In the genomic region with DNA sequence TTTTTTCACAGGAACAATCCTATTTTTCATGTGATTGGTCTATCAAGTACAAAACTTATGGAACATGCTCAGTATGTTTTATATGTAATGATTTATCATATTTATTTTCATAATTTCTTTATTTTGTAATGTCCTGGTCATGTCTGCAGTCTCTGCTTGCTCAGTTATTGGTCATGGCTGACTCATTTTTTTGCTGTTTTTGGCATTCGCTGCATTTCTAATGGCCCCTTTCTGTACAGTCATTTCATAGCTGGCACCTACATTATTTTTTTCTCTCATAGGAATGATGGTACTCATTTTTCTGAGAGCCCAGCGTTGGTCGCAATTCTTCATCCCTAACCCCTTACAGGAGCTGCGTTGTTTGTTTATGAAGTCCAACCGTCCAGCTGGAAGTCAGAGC, we compare ENCODE assay signal across 24 mouse cellular contexts.
DNase-seq lines count a peak whose midpoint lies in the region; ATAC-seq lines count a peak whose summit lies in the region.
"Had no signal": no experiment of that assay in that cellular context is flagged by ENCODE, and none has a peak within 500 bp of the region (broad histone marks: within the 10 kb centered on the region; RNA-seq: fewer than 3 reads in every experiment).

No protein-coding gene starts in this region.

- H3K4me3 ChIP-seq in neural tube, embryonic 13.5 days: no peak overlapping the region
- H3K4me3 ChIP-seq: embryonic facial prominence, embryonic 13.5 days; embryonic facial prominence, embryonic 15.5 days; forebrain, embryonic 10.5 days; forebrain, embryonic 12.5 days had no signal

- H3K4me1 ChIP-seq in neural tube, embryonic 13.5 days (replicated peaks): peaks cover 24% of the 10 kb centered on the region

- no peak overlapping the region for H3K9ac ChIP-seq in neural tube, embryonic 13.5 days
- H3K9ac ChIP-seq: embryonic facial prominence, embryonic 13.5 days; embryonic facial prominence, embryonic 15.5 days; forebrain, embryonic 12.5 days had no signal

- ATAC-seq in neural tube, embryonic 13.5 days (ENCODE audit: low read depth): no peak
- ATAC-seq: CD4-positive, CD25-positive, alpha-beta regulatory T cell, adult 4 months had no signal

- 69% methylated on average over 5 of the region's 5 CpGs for WGBS in neural tube, embryonic 13.5 days

- DNase-seq in neural tube, embryonic 10.5 days (ENCODE audit: extremely low spot score, low spot score): no peak
- DNase-seq in 3T3-L1 (ENCODE audit: low read depth, low spot score): peak; percentile 69
- DNase-seq in NIH3T3 (ENCODE audit: low read depth): peak; percentile 51
- DNase-seq in fibroblast of lung, adult 2 months (ENCODE audit: low read depth): peak; percentile 37
- DNase-seq in adrenal gland, adult 8-10 months: no peak
- DNase-seq in cerebellum, adult 18-20 months: no peak
- DNase-seq in lung, adult 18-20 months: no peak
- DNase-seq: adrenal gland, adult 2 months; adrenal gland, postnatal 14 days; adrenal gland, postnatal 36 days; cerebellum, adult 11-12 months; cerebellum, adult 8-10 months; cerebellum, adult 9-11 months; cerebellum, postnatal 14 days; cerebellum, postnatal 36 days; embryo, embryonic 11 days had no signal

- H3K27ac ChIP-seq in neural tube, embryonic 13.5 days (replicated peaks): peak overlapping the region; percentile 68; the same call in 1 of the 2 replicates
- H3K27ac ChIP-seq: embryonic facial prominence, embryonic 13.5 days; embryonic facial prominence, embryonic 15.5 days; forebrain, embryonic 10.5 days had no signal

- no peaks in the 10 kb centered on the region for H3K36me3 ChIP-seq in neural tube, embryonic 13.5 days
- H3K36me3 ChIP-seq: embryonic facial prominence, embryonic 13.5 days; embryonic facial prominence, embryonic 15.5 days; forebrain, embryonic 10.5 days; forebrain, embryonic 12.5 days; G1E had no signal

- H3K4me2 ChIP-seq in neural tube, embryonic 13.5 days: no peak overlapping the region
- H3K4me2 ChIP-seq: embryonic facial prominence, embryonic 13.5 days; embryonic facial prominence, embryonic 15.5 days; forebrain, embryonic 12.5 days had no signal

- no peaks in the 10 kb centered on the region for H3K27me3 ChIP-seq in neural tube, embryonic 13.5 days
- H3K27me3 ChIP-seq: CH12.LX; embryonic facial prominence, embryonic 13.5 days; embryonic facial prominence, embryonic 15.5 days; forebrain, embryonic 12.5 days had no signal

- H3K9me3 ChIP-seq in neural tube, embryonic 13.5 days: no peaks in the 10 kb centered on the region
- H3K9me3 ChIP-seq: embryonic facial prominence, embryonic 13.5 days; embryonic facial prominence, embryonic 15.5 days; forebrain, embryonic 10.5 days; forebrain, embryonic 12.5 days; G1E had no signal

Comparison
In these comparisons a context has a peak if more than half of its experiments do, and no peak if none do; other contexts are left out.
1. DNase-seq: peak in 3T3-L1 (single experiment), NIH3T3 (single experiment) and fibroblast of lung, adult 2 months (single experiment); none in neural tube, embryonic 10.5 days (single experiment), adrenal gland, adult 8-10 months (single experiment), cerebellum, adult 18-20 months (0 of 2) and lung, adult 18-20 months (0 of 2).